Mouse (Mus musculus): ENCODE measurements around the gene Elmod2.

Elmod2 gene

GRCm38 (mm10) chr8:83278431-83278830 lies 53.9 kb downstream of the Elmod2 start:
- DNase-seq (ENCODE audit: low spot score in 2 of 2) = no peak

DNA sequence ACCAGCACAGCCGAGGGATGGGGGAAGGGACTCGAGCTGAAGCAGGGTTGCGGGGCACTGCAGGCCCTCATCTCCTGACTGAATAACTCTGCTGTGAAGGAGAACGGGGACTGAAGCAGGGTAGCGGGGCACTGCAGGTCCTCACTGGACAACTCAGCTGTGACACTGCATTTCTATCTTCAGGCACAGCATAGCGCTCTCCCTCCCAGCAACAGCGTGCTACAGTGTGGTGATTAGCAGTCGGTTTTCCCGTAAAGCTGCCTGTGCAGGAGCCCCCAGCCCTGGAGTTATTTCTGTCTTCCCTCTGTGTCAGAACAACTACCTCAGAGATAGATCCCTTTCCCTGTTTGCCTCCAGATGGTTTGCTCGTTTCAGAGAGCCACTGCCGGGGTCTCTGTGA lies 57.8 kb downstream of the Elmod2 start:
- no peak for DNase-seq (ENCODE audit: low spot score in 2 of 2)

GRCm38 (mm10) chr8:83272464-83272863 lies 59.8 kb downstream of the Elmod2 start:
- no peak for DNase-seq (ENCODE audit: low spot score in 2 of 2)

DNA sequence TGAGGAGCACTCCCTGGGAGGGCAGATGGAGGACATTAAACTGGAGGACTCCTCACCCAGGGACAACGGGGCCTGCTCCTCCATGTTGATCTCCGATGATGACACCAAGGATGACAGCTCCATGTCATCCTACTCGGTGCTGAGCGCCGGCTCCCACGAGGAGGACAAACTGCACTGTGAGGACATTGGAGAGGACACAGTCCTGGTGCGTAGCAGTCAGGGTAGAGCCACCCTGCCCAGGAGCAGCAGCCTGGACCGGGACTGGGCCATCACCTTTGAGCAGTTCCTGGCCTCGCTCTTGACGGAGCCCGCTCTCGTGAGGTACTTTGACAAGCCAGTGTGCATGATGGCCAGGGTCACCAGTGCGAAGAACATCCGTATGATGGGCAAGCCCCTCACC lies 61.1 kb downstream of the Elmod2 start:
- no peak for DNase-seq (ENCODE audit: low spot score in 2 of 2)
